Comparison of ENCODE assay signal across 8 mouse cellular contexts in the genomic region with DNA sequence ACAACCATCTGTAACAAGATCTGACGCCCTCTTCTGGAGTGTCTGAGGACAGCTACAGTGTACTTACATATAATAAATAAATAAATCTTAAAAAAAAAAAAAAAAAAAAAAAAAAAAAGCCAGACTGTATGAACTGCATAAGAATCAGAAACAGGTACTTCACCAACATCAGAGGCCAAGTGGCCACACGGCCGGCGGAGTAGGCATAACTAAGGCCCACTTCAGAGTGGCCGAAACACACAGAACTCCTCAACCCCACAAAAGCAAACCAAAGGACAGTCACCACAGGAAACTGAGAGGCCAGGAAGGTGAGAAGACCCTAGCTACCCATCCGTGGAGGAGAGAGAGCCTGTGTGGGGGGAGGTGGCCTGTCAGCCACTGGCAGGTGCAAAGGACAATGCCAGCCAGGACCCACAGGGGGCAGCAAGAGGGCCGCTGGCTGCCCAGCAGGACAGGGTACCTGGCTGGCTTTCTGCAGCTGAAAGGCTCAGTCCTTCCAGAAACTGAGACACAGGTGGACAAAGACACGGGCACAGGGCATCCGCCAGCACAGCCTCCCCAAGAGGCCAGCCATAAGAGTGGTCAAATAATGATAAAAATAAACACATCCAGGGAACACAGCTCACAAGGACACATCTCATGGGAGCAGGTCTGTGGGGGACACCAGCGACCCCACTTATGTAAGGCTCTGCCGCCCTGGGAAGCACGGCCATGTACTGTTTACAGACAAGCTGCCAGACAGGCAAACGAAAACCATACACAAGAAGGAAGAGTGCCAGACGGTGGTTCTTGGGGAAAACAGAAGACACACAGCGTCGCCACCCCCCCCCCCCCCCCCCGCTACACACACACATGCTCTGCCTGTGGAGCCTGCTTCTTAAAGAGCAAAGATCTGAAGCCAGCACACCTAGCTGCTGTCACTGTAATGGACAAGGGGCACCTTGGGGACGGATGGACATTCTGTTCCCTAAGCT. TPM values are rescaled to one million over a fixed set of nuclear protein-coding genes. Genes with fewer than 3 reads are reported as not detected.
DNase-seq lines count a peak whose midpoint lies in the region; ATAC-seq and TF ChIP-seq lines count a peak whose summit lies in the region.

No protein-coding gene starts in this region.

- WGBS in lung, embryonic 14.5 days, result 42% methylated on average over 17 of the region's 18 CpGs

- ATAC-seq in lung, embryonic 14.5 days (ENCODE audit: insufficient read depth), result 0 out of 2 replicates have a peak, but pooled peaks have one; percentile 23

- peak; percentile 79 for TF ChIP-seq CTCF in layer of hippocampus, adult 2 months (conservative IDR thresholded peaks at IDR 0.05)
- TF ChIP-seq CTCF in lung, embryonic 14.5 days (IDR thresholded peaks at IDR 0.05; ENCODE audit: low read depth), result peak; percentile 67

- no peaks in the 10 kb centered on the region for H3K27me3 ChIP-seq in lung, embryonic 14.5 days (ENCODE audit: insufficient read depth, low read length)

- no peak overlapping the region for H3K27ac ChIP-seq in layer of hippocampus, adult 2 months
- H3K27ac ChIP-seq in lung, embryonic 14.5 days (ENCODE audit: low read depth), result no peak overlapping the region

- no peak for DNase-seq in layer of hippocampus, adult 2 months (ENCODE audit: low spot score in 2 of 2)
- no peak for DNase-seq in layer of hippocampus, adult 11-12 months (ENCODE audit: low spot score)
- peak; percentile 83 to 84 for DNase-seq in cerebellum, adult 18-20 months
- DNase-seq in heart, postnatal 4 days, result peak; percentile 80
- DNase-seq in lung, embryonic 14.5 days, result peak; percentile 65
- DNase-seq in testis, postnatal 10 days (ENCODE audit: low spot score), result peak; percentile 79
- no peak for DNase-seq in urinary bladder, postnatal 25 days (ENCODE audit: low spot score)
- DNase-seq in embryo, embryonic 10 days (ENCODE audit: low spot score), result no peak

- no peak overlapping the region for H3K4me3 ChIP-seq in layer of hippocampus, adult 2 months
- H3K4me3 ChIP-seq in lung, embryonic 14.5 days (ENCODE audit: low read depth, low read length), result no peak overlapping the region

- no peaks in the 10 kb centered on the region for H3K4me1 ChIP-seq in lung, embryonic 14.5 days (ENCODE audit: insufficient read depth)

- no peak overlapping the region for H3K4me2 ChIP-seq in lung, embryonic 14.5 days

- no peak overlapping the region for H3K9ac ChIP-seq in lung, embryonic 14.5 days

- no peaks in the 10 kb centered on the region for H3K9me3 ChIP-seq in lung, embryonic 14.5 days (ENCODE audit: low read depth, low read length)

- no peaks in the 10 kb centered on the region for H3K36me3 ChIP-seq in lung, embryonic 14.5 days (ENCODE audit: insufficient read depth)

RNA-seq across cellular contexts. Expression of gene Ccdc85c, which starts 44.1 kb away (rescaled TPM):
- total RNA-seq in layer of hippocampus, adult 2 months (2021), result 10 to 100 TPM; 68.4 to 68.5 TPM
- 10 to 100 TPM; 35.2 to 37.2 TPM for total RNA-seq in heart, postnatal 4 days (2021)
- 8.3 and 8.6 TPM in 2 replicates for polyA plus RNA-seq in lung, embryonic 14.5 days (2014; fragmentation: Nextera tagmentation; extraction: Ambion mirVana)

RNA-seq across cellular contexts. Expression of gene Ccnk, which starts 51.7 kb away (rescaled TPM):
- 10 to 100 TPM; 29.6 to 30.8 TPM for total RNA-seq in layer of hippocampus, adult 2 months (2021)
- total RNA-seq in heart, postnatal 4 days (2021), result 10 to 100 TPM; 30.5 to 32.8 TPM
- 4.9 and 5.3 TPM in 2 replicates for polyA plus RNA-seq in lung, embryonic 14.5 days (2014; fragmentation: Nextera tagmentation; extraction: Ambion mirVana)

RNA-seq across cellular contexts. Expression of gene Setd3, which starts 52.0 kb away (rescaled TPM):
- 100 to 1,000 TPM; 148 to 154 TPM for total RNA-seq in layer of hippocampus, adult 2 months (2021)
- 10 to 100 TPM; 74.9 to 75.7 TPM for total RNA-seq in heart, postnatal 4 days (2021)
- 68.8 and 69.6 TPM in 2 replicates for polyA plus RNA-seq in lung, embryonic 14.5 days (2014; fragmentation: Nextera tagmentation; extraction: Ambion mirVana)

Comparison
In these comparisons a context has a peak if more than half of its experiments do, and no peak if none do; other contexts are left out.
1. DNase-seq: peak in cerebellum, adult 18-20 months (2 of 2), heart, postnatal 4 days (single experiment), lung, embryonic 14.5 days (single experiment) and testis, postnatal 10 days (single experiment); none in layer of hippocampus, adult 2 months (0 of 2), layer of hippocampus, adult 11-12 months (single experiment), urinary bladder, postnatal 25 days (single experiment) and embryo, embryonic 10 days (single experiment).